Mouse (Mus musculus) embryonic stem cell, embryonic (primary cell): ENCODE results near the gene Tbx19.

Experiments used
- CTCF ChIA-PET, 4 experiments: fragments of 300-600 bp in 2 of 4; fragments of 350-600 bp in 2 of 4; sonication (Branson Sonifier 250); formaldehyde crosslinking; loops; one replicate each; lab custom pipeline; 2022; ENCODE audit warnings: inconsistent platforms in 2 of 4; lab: Charles Lee
- POLR2A ChIA-PET, 4 experiments: fragments of 300-600 bp in 2 of 4; fragments of 350-600 bp in 2 of 4; sonication (Branson Sonifier 250); formaldehyde crosslinking; loops; one replicate each; lab custom pipeline; 2022; ENCODE audit warnings: antibody characterized with exemption in 4 of 4, inconsistent platforms in 1 of 4; lab: Charles Lee

Gene Tbx19

GRCm38 (mm10) chr1:165190068-165190467, 29.5 kb upstream of the Tbx19 start:
- CTCF ChIA-PET, result interaction anchor here in 1 of 4 experiments (1.0 kb wide), 1 partner anchor 77 kb away, joined by 3 read pairs; no protein-coding TSS in a partner anchor
- POLR2A ChIA-PET, result interaction anchor here in 1 of 4 experiments (0.6 to 1.7 kb wide), 2 partner anchors 12 to 47 kb away, joined by 3 to 6 read pairs; partner anchors contain the start of gene Tiprl

GRCm38 (mm10) chr1:165188806-165189580, 28.4 kb upstream of the Tbx19 start:
- POLR2A ChIA-PET, result interaction anchor here in 3 of 4 experiments (0.5 to 1.7 kb wide), 5 partner anchors 48 to 813 kb away, joined by 3 to 6 read pairs (median 4); partner anchors contain the start of genes Dcaf6 (in 1 of the 3), Mpc2 (in 1 of the 3) and Tiprl (in 1 of the 3)

GRCm38 (mm10) chr1:165187357-165187756, 26.8 kb upstream of the Tbx19 start:
- ChIA-PET POLR2A (interaction anchor here in 1 of 4 experiments (1.6 to 3.6 kb wide), 2 partner anchors 7 to 12 kb away, joined by 3 to 24 read pairs; partner anchors contain the start of gene Sft2d2), CTCF (interaction anchor here in 1 of 4 experiments (1.1 kb wide), 1 partner anchor 55 kb away, joined by 3 read pairs; no protein-coding TSS in a partner anchor)

More at GRCm38 (mm10) chr1:165188806-165189580, 28.4 kb upstream of the Tbx19 start:
- CTCF ChIA-PET, result interaction anchor here in 3 of 4 experiments (0.6 to 1.1 kb wide), 4 partner anchors 23 to 490 kb away, joined by 3 read pairs; no protein-coding TSS in a partner anchor

- CTCF ChIA-PET, result interaction anchor here in 1 of 4 experiments (1.1 kb wide), 1 partner anchor 54 kb away, joined by 3 read pairs; no protein-coding TSS in a partner anchor
These were observed 25.9 kb upstream of the Tbx19 start for GRCm38 (mm10) chr1:165186491-165186890.

GRCm38 (mm10) chr1:165185116-165185515, 24.5 kb upstream of the Tbx19 start:
- ChIA-PET POLR2A (interaction anchor here in 2 of 4 experiments (0.8 to 3.6 kb wide), 7 partner anchors 9 to 808 kb away, joined by 3 to 24 read pairs (median 3); partner anchors contain the start of gene Sft2d2 (in 2 of the 2)), CTCF (interaction anchor here in 1 of 4 experiments (0.6 kb wide), 1 partner anchor 65 kb away, joined by 8 read pairs; no protein-coding TSS in a partner anchor)

More at GRCm38 (mm10) chr1:165186491-165186890, 25.9 kb upstream of the Tbx19 start:
- POLR2A ChIA-PET, result interaction anchor here in 2 of 4 experiments (1.0 to 3.6 kb wide), 3 partner anchors 8 to 54 kb away, joined by 3 to 24 read pairs (median 3); partner anchors contain the start of gene Sft2d2 (in 1 of the 2)

- ChIA-PET CTCF (interaction anchor here in 2 of 4 experiments (0.6 to 1.1 kb wide), 5 partner anchors 10 to 71 kb away, joined by 3 to 22 read pairs (median 4); partner anchors contain the start of gene Sft2d2 (in 1 of the 2)), POLR2A (interaction anchor here in 3 of 4 experiments (0.7 to 3.6 kb wide), 6 partner anchors 11 to 807 kb away, joined by 3 to 24 read pairs (median 4); partner anchors contain the start of gene Sft2d2 (in 1 of the 3))
These were observed 23.6 kb upstream of the Tbx19 start for GRCm38 (mm10) chr1:165184178-165184577.

- POLR2A ChIA-PET, result no interaction called here
These were observed 22.8 kb upstream of the Tbx19 start for GRCm38 (mm10) chr1:165183400-165183799.

GRCm38 (mm10) chr1:165179321-165179720, 18.7 kb upstream of the Tbx19 start:
- POLR2A ChIA-PET, result no interaction called here
- CTCF ChIA-PET, result interaction anchor here in 1 of 4 experiments (0.8 kb wide), 1 partner anchor 26 kb away, joined by 4 read pairs; no protein-coding TSS in a partner anchor

More at GRCm38 (mm10) chr1:165183400-165183799, 22.8 kb upstream of the Tbx19 start:
- CTCF ChIA-PET, result interaction anchor here in 2 of 4 experiments (0.5 to 1.1 kb wide), 3 partner anchors 11 to 397 kb away, joined by 3 to 4 read pairs (median 3); partner anchors contain the start of gene Sft2d2 (in 1 of the 2)

GRCm38 (mm10) chr1:165178075-165178474, 17.5 kb upstream of the Tbx19 start:
- ChIA-PET POLR2A (interaction anchor here in 1 of 4 experiments (0.6 kb wide), 1 partner anchor 12 kb away, joined by 3 read pairs; no protein-coding TSS in a partner anchor), CTCF (interaction anchor here in 1 of 4 experiments (0.6 kb wide), 1 partner anchor 58 kb away, joined by 4 read pairs; no protein-coding TSS in a partner anchor)

GRCm38 (mm10) chr1:165174059-165174616, 13.6 kb upstream of the Tbx19 start:
- ChIA-PET POLR2A (no interaction called here), CTCF (interaction anchor here in 1 of 4 experiments (0.6 kb wide), 1 partner anchor 1794 kb away, joined by 3 read pairs; no protein-coding TSS in a partner anchor)

GRCm38 (mm10) chr1:165171277-165171676, 10.7 kb upstream of the Tbx19 start:
- ChIA-PET POLR2A (no interaction called here), CTCF (no interaction called here)

GRCm38 (mm10) chr1:165170157-165170556, 9.6 kb upstream of the Tbx19 start:
- CTCF ChIA-PET, result no interaction called here
- POLR2A ChIA-PET, result no interaction called here

GRCm38 (mm10) chr1:165169462-165169861, 8.9 kb upstream of the Tbx19 start:
- CTCF ChIA-PET, result no interaction called here
- POLR2A ChIA-PET, result no interaction called here

GRCm38 (mm10) chr1:165164920-165165319, 4.3 kb upstream of the Tbx19 start:
- ChIA-PET CTCF (no interaction called here), POLR2A (no interaction called here)

GRCm38 (mm10) chr1:165158841-165159240, 1.7 kb downstream of the Tbx19 start:
- ChIA-PET CTCF (interaction anchor here in 2 of 4 experiments (0.6 to 1.3 kb wide), 2 partner anchors 26 to 36 kb away, joined by 3 read pairs; no protein-coding TSS in a partner anchor), POLR2A (interaction anchor here in 1 of 4 experiments (0.9 kb wide), 2 partner anchors 23 to 26 kb away, joined by 3 read pairs; no protein-coding TSS in a partner anchor)

GRCm38 (mm10) chr1:165154162-165154561, 6.4 kb downstream of the Tbx19 start:
- ChIA-PET POLR2A (no interaction called here), CTCF (interaction anchor here in 1 of 4 experiments (0.6 kb wide), 1 partner anchor 256 kb away, joined by 3 read pairs; no protein-coding TSS in a partner anchor)

GRCm38 (mm10) chr1:165151216-165151615, 9.4 kb downstream of the Tbx19 start:
- CTCF ChIA-PET, result interaction anchor here in 2 of 4 experiments (1.1 to 1.6 kb wide), 2 partner anchors 19 to 836 kb away, joined by 3 to 5 read pairs; no protein-coding TSS in a partner anchor
- POLR2A ChIA-PET, result interaction anchor here in 2 of 4 experiments (0.6 to 1.7 kb wide), 6 partner anchors 15 to 829 kb away, joined by 3 to 7 read pairs (median 3); no protein-coding TSS in a partner anchor
